In the genomic region with DNA sequence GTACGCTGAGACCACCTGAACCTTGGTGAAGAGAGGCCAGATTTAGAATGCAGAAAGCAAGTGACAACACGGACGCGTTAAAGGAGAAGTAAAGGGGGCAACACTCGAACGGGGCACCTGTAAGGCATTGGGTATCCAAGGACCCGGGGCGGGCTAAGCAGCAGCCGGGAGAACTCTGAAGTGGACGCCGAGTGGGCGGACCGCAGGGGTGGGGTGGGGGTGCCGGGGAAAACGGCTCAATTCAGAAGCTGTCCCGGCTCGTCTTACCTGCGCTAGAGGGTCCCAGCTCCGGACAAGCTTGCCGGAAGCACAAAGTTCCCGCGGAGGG, we compare ENCODE assay signal across 8 mouse cellular contexts. TPM values are rescaled to one million over a fixed set of nuclear protein-coding genes. Genes with fewer than 3 reads are reported as not detected.
DNase-seq lines count a peak whose midpoint lies in the region; ATAC-seq lines count a peak whose summit lies in the region.

No protein-coding gene starts in this region.

- peaks cover 26% of the 10 kb centered on the region for H3K4me1 ChIP-seq in lung, embryonic 16.5 days (replicated peaks; ENCODE audit: control insufficient read depth, insufficient read depth, low read length)
- H3K4me1 ChIP-seq in erythroblast, embryonic 14.5 days (ENCODE audit: control insufficient read depth): peaks cover 60% of the 10 kb centered on the region
- H3K4me1 ChIP-seq in limb, embryonic 11.5 days (ENCODE audit: control insufficient read depth, insufficient read depth, low read length): peaks cover 5% of the 10 kb centered on the region; the same call in 1 of the 2 replicates
- H3K4me1 ChIP-seq in neural tube, embryonic 15.5 days: peaks cover 49% of the 10 kb centered on the region

- H3K9ac ChIP-seq in lung, embryonic 16.5 days (ENCODE audit: low read length): peak overlapping the region; percentile 81
- H3K9ac ChIP-seq in limb, embryonic 11.5 days (ENCODE audit: low read length): peak overlapping the region; percentile 84
- H3K9ac ChIP-seq in neural tube, embryonic 15.5 days (replicated peaks): peak overlapping the region; percentile 80

- peak overlapping the region; percentile 66 for H3K4me2 ChIP-seq in lung, embryonic 16.5 days (ENCODE audit: low read depth, low read length)
- H3K4me2 ChIP-seq in limb, embryonic 11.5 days (ENCODE audit: low read depth, severe bottlenecking): peak overlapping the region; percentile 65
- H3K4me2 ChIP-seq in neural tube, embryonic 15.5 days: peak overlapping the region; percentile 83

- H3K4me3 ChIP-seq in lung, embryonic 16.5 days (ENCODE audit: low read length): peak overlapping the region; percentile 95
- peak overlapping the region; percentile 99 for H3K4me3 ChIP-seq in erythroblast, embryonic 14.5 days (replicated peaks)
- H3K4me3 ChIP-seq in limb, embryonic 11.5 days (ENCODE audit: low read depth, low read length): peak overlapping the region; percentile 83
- H3K4me3 ChIP-seq in neural tube, embryonic 15.5 days (replicated peaks): peak overlapping the region; percentile 96

- intact Hi-C loops in left cerebral cortex, postnatal 14 days (cut with DNase I): loop anchor here (5.0 kb wide), 1 partner anchor 77 kb away; no protein-coding TSS in a partner anchor

- ATAC-seq in lung, embryonic 16.5 days (ENCODE audit: low read depth): peak; percentile 76
- no peak for ATAC-seq in limb, embryonic 11.5 days (ENCODE audit: insufficient number of reproducible peaks, low FRiP score, low TSS enrichment, low read depth)
- ATAC-seq in neural tube, embryonic 15.5 days (ENCODE audit: low FRiP score): peak; percentile 67
- ATAC-seq in inflammation-experienced regulatory T-cells, adult 6 months: no peak

- DNase-seq in lung, postnatal 36 days: no peak
- DNase-seq in limb, embryonic 11.5 days (ENCODE audit: low spot score): no peak
- DNase-seq in urinary bladder, adult 2 months (ENCODE audit: low spot score): no peak
- DNase-seq in left cerebral cortex, postnatal 14 days (ENCODE audit: low spot score in 2 of 2): no peak

- H3K36me3 ChIP-seq in lung, embryonic 16.5 days (ENCODE audit: control insufficient read depth, insufficient read depth, low read length): no peaks in the 10 kb centered on the region
- H3K36me3 ChIP-seq in erythroblast, embryonic 14.5 days (ENCODE audit: control insufficient read depth): peaks cover 49% of the 10 kb centered on the region
- no peaks in the 10 kb centered on the region for H3K36me3 ChIP-seq in limb, embryonic 11.5 days (ENCODE audit: control insufficient read depth, insufficient read depth, low read length)
- no peaks in the 10 kb centered on the region for H3K36me3 ChIP-seq in neural tube, embryonic 15.5 days

- under 1% methylated on average over 22 of the region's 22 CpGs for WGBS in lung, embryonic 16.5 days
- WGBS in limb, embryonic 11.5 days: under 1% methylated on average over 22 of the region's 22 CpGs
- WGBS in neural tube, embryonic 15.5 days: 2% methylated on average over 22 of the region's 22 CpGs

- peak overlapping the region; percentile 74; the same call in 1 of the 2 replicates for H3K27ac ChIP-seq in lung, embryonic 16.5 days (ENCODE audit: low read length)
- peak overlapping the region; percentile 69 for H3K27ac ChIP-seq in limb, embryonic 11.5 days (replicated peaks; ENCODE audit: low read depth, low read length)
- H3K27ac ChIP-seq in neural tube, embryonic 15.5 days (replicated peaks): peak overlapping the region; percentile 77

- no peaks in the 10 kb centered on the region for H3K27me3 ChIP-seq in lung, embryonic 16.5 days (ENCODE audit: control insufficient read depth, insufficient read depth, low read depth, low read length)
- no peaks in the 10 kb centered on the region for H3K27me3 ChIP-seq in erythroblast, embryonic 14.5 days (ENCODE audit: control insufficient read depth)
- no peaks in the 10 kb centered on the region for H3K27me3 ChIP-seq in limb, embryonic 11.5 days (ENCODE audit: control insufficient read depth, insufficient read depth, low read length)
- H3K27me3 ChIP-seq in neural tube, embryonic 15.5 days (replicated peaks): no peaks in the 10 kb centered on the region

- no peaks in the 10 kb centered on the region for H3K9me3 ChIP-seq in lung, embryonic 16.5 days (ENCODE audit: control insufficient read depth, low read length)
- no peaks in the 10 kb centered on the region for H3K9me3 ChIP-seq in erythroblast, embryonic 14.5 days (ENCODE audit: control insufficient read depth, low read length)
- no peaks in the 10 kb centered on the region for H3K9me3 ChIP-seq in limb, embryonic 11.5 days (ENCODE audit: control insufficient read depth, low read length)
- no peaks in the 10 kb centered on the region for H3K9me3 ChIP-seq in neural tube, embryonic 15.5 days (replicated peaks)

RNA-seq across cellular contexts. Expression of a gene that starts 0.5 kb away (rescaled TPM):
- polyA plus RNA-seq in lung, embryonic 16.5 days (2015; fragmentation: Nextera tagmentation; extraction: Ambion mirVana): 54.0 and 60.2 TPM in 2 replicates
- 0.78 and 0.87 TPM in 2 replicates for polyA plus RNA-seq in erythroblast, embryonic 14.5 days (2012)
- 113 and 120 TPM in 2 replicates for polyA plus RNA-seq in limb, embryonic 11.5 days (2014; fragmentation: Nextera tagmentation; extraction: Ambion mirVana)
- polyA plus RNA-seq in neural tube, embryonic 15.5 days (2015; fragmentation: Nextera tagmentation; extraction: Ambion mirVana): 43.9 and 48.5 TPM in 2 replicates
- polyA plus RNA-seq in urinary bladder, adult 2 months (2012; rRNA removed): 21.0 and 24.0 TPM in 2 replicates
- 10 to 100 TPM; 33.6 to 35.2 TPM for total RNA-seq in left cerebral cortex, postnatal 14 days (2021)
- polyA plus RNA-seq in inflammation-experienced regulatory T-cells, adult 6 months (2017; shearing (Covaris generic)): 10 to 100 TPM; 39.4 to 72.2 (median 52.6) TPM

RNA-seq across cellular contexts. Expression of a gene that starts 37.3 kb away (rescaled TPM):
- polyA plus RNA-seq in lung, embryonic 16.5 days (2015; fragmentation: Nextera tagmentation; extraction: Ambion mirVana): 0.40 and 0.78 TPM in 2 replicates
- not detected in 2 replicates for polyA plus RNA-seq in erythroblast, embryonic 14.5 days (2012)
- polyA plus RNA-seq in limb, embryonic 11.5 days (2014; fragmentation: Nextera tagmentation; extraction: Ambion mirVana): 0.53 and 0.79 TPM in 2 replicates
- 10.1 and 10.8 TPM in 2 replicates for polyA plus RNA-seq in neural tube, embryonic 15.5 days (2015; fragmentation: Nextera tagmentation; extraction: Ambion mirVana)
- 0.30 and 0.47 TPM in 2 replicates for polyA plus RNA-seq in urinary bladder, adult 2 months (2012; rRNA removed)
- total RNA-seq in left cerebral cortex, postnatal 14 days (2021): 10 to 100 TPM; 13.6 to 14.7 TPM
- polyA plus RNA-seq in inflammation-experienced regulatory T-cells, adult 6 months (2017; shearing (Covaris generic)): 1 to 10 TPM; 1.1 to 5.6 (median 2.5) TPM

RNA-seq across cellular contexts. Expression of a gene that starts 38.7 kb away (rescaled TPM):
- 29.9 and 31.0 TPM in 2 replicates for polyA plus RNA-seq in lung, embryonic 16.5 days (2015; fragmentation: Nextera tagmentation; extraction: Ambion mirVana)
- polyA plus RNA-seq in erythroblast, embryonic 14.5 days (2012): 0.08 and 0.14 TPM in 2 replicates
- 46.4 and 52.2 TPM in 2 replicates for polyA plus RNA-seq in limb, embryonic 11.5 days (2014; fragmentation: Nextera tagmentation; extraction: Ambion mirVana)
- 22.3 and 23.4 TPM in 2 replicates for polyA plus RNA-seq in neural tube, embryonic 15.5 days (2015; fragmentation: Nextera tagmentation; extraction: Ambion mirVana)
- polyA plus RNA-seq in urinary bladder, adult 2 months (2012; rRNA removed): 5.8 and 6.5 TPM in 2 replicates
- total RNA-seq in left cerebral cortex, postnatal 14 days (2021): 10 to 100 TPM; 21.1 to 23.7 TPM
- polyA plus RNA-seq in inflammation-experienced regulatory T-cells, adult 6 months (2017; shearing (Covaris generic)): 10 to 100 TPM; 29.2 to 30.1 (median 29.4) TPM

Comparison
In these comparisons a context has a peak if more than half of its experiments do, and no peak if none do; other contexts are left out.
1. ATAC-seq: peak in lung, embryonic 16.5 days (single experiment) and neural tube, embryonic 15.5 days (single experiment); none in limb, embryonic 11.5 days (single experiment) and inflammation-experienced regulatory T-cells, adult 6 months (single experiment).
2. RNA of a gene that starts 0.5 kb away (polyA plus RNA-seq): 113 to 120 TPM in limb, embryonic 11.5 days, 54.0 to 60.2 TPM in lung, embryonic 16.5 days, 39.4 to 72.2 TPM in inflammation-experienced regulatory T-cells, adult 6 months, 43.9 to 48.5 TPM in neural tube, embryonic 15.5 days and 21.0 to 24.0 TPM in urinary bladder, adult 2 months; 0.78 to 0.87 TPM in erythroblast, embryonic 14.5 days; every median in the first group is over 10 times any median in the second.
3. Peak in every context shown above with its lines, with median percentiles within 50 percentile points of each other: H3K27ac ChIP-seq, H3K4me2 ChIP-seq, H3K4me3 ChIP-seq and H3K9ac ChIP-seq.